Mouse (Mus musculus): ENCODE results near the gene Spo11.

The Spo11 gene

DNA sequence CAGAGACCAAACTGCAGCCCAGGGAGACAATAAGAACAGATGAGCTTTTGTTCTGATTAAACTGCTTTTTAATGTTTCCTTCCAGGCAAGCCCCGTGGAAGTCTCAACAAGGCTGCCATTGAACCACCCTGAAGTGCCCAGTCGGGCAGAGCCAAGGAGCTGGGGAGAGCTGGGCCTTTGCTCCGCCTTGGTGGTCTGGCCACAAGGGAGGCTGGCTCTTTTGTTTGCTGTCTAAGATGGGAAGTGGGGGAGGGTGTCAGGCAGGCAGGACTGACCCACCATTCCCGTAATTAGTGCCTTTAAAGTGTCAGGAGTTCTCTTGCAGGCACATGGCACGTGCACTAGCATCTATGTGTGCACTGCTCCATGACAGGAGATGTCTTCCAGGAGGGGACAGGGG is 18.9 kb upstream of the Spo11 start:
- DNase-seq (ENCODE audit: low read depth, low spot score), result no peak

GRCm38 (mm10) chr2:172959006-172959768 is 18.3 kb upstream of the Spo11 start:
- peak; percentile 44 for DNase-seq (ENCODE audit: low read depth, low spot score)

GRCm38 (mm10) chr2:172960350-172960749 is 17.1 kb upstream of the Spo11 start:
- DNase-seq (ENCODE audit: low read depth, low spot score), result peak; percentile 51

DNA sequence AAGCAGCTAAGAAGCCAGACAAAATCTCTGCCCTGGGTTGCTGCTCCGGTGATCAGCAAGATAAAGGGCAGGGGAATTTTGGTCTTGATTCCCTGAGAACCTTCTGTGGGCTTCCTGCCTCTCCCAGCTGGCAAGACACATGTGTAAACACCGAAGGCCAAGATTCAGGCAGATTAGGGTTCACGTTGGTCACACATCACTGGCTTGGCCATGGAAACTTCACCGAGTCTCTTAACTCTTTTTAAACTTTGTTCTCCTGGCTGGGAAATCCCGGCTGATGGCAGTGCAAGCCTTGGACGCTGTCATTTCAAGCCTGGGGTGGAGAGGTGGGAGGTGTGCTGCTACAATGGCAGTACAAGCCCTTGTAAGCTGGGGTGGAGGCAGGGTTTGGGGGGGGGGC is 16.3 kb upstream of the Spo11 start:
- DNase-seq (ENCODE audit: low read depth, low spot score), result no peak

DNA sequence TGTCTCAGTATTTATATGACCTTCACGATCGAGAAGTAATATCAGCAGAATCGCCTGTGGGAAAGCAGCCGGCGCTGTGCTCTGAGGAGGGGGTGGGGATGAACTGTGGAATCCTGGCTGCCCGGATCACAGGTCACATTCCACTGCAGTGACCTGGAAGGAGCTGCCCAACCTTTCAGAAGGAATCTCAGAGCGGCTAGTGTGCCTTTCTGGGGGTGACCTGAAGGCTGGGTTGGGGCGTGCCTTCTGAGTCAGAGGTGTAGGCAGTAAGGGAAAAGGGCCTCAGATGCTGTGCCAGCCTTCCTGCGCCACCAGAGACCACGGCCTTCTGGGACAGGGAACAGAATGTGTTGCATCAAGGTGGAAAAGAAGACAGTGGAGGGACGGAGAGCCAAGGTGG is 12.3 kb upstream of the Spo11 start:
- DNase-seq (ENCODE audit: low read depth, low spot score), result peak; percentile 33

GRCm38 (mm10) chr2:172966480-172966879 is 11.0 kb upstream of the Spo11 start:
- DNase-seq (ENCODE audit: low read depth, low spot score), result no peak

- no peak for DNase-seq (ENCODE audit: low read depth, low spot score)
These were observed 5.6 kb upstream of the Spo11 start for GRCm38 (mm10) chr2:172971865-172972264.

DNA sequence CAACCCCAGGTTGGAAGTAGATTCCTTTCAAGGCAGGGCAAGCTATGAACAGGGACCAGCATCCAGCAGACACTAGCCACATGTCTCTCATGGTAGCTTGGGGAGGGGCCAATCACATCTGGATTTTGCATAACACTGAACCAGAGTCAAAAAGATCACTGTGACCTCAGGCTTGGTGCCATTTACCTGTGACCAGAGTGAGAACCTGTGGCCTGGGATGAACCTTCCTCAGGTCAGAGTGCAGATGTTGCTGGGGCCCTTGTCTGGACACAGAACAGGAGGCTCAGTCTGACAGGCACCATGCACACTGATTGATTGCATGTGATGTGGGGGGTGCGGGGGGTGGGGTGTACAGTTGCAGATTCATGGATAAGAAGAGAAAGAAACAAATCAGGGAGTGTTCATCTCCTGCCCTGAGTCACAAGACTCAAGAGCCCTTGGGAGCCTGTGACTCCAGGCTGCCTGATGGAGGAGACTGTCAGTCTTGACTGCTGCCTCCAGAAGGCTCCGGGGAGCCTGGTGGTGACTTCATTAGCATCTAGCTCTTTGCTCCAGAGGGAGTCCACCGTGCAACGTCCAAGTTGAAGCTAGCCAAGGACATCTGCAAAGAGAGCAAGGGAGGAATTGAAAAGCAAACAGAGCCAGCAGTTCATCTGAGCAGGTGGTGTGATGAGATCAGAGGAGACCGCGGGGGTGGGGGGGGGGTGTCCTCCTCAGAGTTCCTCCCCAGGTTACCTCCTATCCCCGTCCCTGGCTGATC is 3.5 kb upstream of the Spo11 start:
- no peak for DNase-seq (ENCODE audit: low read depth, low spot score)

- DNase-seq (ENCODE audit: low read depth, low spot score), result no peak
These were observed 2.8 kb upstream of the Spo11 start for GRCm38 (mm10) chr2:172974701-172975100.

GRCm38 (mm10) chr2:172975159-172975558 is 2.3 kb upstream of the Spo11 start:
- DNase-seq (ENCODE audit: low read depth, low spot score), result no peak

DNA sequence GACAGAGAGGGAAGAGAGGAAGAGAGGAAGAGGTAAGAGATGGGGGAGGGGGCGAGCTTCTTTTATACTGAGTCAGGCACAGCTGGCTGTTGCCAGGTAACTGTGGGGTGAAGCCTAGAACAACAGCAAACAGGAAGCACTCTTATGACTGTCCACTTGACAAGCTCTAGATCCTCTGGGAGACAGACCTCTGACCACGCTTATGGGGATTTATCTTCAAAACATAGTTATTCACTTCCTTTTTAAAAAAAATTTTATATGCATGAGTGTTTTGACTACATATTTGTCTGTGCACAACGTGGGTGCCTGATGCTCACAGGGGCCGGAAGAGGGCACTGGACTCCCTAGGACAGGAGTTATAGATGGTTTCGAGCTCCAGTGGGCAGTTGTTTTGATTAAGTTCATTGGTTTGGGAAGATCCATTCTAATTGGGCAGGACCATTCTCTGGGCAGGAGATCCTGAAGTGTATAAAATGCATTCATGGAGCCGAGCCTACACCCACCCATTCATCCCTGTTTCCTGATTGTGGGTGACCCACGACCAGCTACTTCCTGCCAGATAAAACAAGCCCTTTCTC is 750 bp upstream of the Spo11 start:
- DNase-seq (ENCODE audit: low read depth, low spot score), result no peak

DNA sequence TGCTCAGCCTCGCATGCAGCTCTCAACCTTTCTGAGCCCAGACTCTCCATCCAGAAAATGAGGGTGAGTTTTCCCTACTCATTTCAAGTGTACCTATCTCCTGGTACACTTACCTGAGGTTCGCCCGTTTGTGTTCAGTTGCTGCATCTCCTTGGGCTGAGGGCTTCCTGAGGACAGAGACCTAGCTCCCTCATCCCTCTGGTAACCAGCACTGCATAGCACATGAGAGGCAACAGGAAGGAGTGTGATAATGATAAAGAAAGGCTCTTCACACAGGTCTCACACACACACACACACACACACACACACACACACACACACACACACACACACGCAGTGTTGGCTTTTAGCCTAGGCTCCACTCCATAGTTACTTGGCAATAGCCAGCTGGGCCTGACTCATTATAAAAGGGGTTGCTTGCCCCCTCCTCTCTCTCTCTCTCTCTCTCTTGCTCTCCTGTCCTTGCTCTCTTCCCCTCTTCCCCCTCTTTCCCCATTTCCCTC is 682 bp downstream of the Spo11 start:
- DNase-seq (ENCODE audit: low read depth, low spot score), result no peak

DNA sequence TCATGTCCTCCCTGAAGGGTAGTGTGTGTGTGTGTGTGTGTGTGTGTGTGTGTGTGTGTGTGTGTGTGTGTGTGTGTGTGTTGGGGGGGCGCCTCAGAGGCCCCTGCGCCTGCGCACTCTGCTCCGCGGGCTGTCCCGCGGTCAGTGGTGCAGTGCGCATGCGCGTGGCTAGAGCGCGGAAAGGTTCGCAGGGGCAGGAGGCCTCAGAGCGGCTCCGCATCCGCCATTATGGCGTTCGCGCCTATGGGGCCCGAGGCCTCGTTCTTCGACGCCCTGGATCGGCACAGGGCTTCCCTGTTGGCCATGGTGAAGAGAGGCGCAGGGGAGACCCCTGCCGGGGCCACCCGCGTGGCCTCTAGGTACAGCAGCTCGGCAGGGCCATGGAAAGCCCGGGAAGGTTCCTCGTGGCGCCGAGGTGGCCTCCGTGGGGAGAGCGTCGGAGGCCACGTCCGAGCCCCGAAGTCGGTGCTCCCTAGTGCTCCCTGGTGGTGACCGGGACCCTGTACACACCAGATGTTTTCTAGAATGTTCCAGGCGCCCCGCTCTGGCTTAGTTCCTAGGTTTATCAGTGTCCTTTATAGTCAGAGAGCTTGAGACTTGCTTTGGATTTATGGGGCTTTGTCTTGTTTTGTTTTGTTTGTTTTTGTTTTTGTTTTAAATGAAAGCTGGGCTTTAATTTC is 2.3 kb downstream of the Spo11 start:
- DNase-seq (ENCODE audit: low read depth, low spot score), result peak; percentile 86

- DNase-seq (ENCODE audit: low read depth, low spot score), result no peak
These were observed 5.5 kb downstream of the Spo11 start for GRCm38 (mm10) chr2:172982776-172983561.

- no peak for DNase-seq (ENCODE audit: low read depth, low spot score)
These were observed 12.7 kb downstream of the Spo11 start for GRCm38 (mm10) chr2:172990161-172990560.

DNA sequence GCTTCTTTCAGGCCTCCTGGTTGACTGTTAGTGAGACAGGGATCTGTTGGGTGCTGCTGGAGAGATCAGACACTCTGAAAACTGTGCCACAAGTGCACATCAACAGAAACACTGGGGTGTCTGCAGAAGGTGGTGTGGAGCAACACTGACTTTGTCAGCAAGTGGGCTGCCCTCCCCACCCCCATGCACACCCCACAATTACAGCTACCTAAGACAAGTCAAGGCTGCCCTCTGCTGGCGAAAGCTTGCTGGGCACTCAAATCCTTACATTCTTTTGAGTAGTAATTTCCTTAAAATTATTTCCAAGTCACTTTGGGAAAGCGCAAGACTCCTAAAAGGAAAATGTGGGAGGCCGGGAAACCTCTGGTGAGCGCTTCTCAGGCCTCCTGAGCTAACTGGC is 18.7 kb downstream of the Spo11 start:
- DNase-seq (ENCODE audit: low read depth, low spot score), result peak; percentile 77

DNA sequence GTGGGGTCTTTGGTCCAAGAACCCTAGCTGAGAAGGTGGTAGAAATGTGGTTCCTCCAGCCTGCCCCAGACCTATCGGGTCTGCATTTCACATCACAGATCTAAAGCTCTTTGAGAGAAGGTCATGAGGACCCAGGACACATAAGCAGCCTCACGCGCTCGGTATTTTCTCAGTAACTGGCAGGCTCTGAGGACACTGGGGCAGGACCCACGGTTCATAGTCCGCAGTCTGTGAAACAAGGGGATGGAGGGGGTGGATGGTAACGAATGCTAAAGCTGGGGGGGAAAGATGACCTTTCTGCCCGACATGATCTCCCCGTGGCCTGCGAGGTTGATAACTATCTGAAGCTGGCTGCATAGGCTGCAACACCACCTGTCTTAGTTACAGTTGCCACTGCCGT is 20.2 kb downstream of the Spo11 start:
- no peak for DNase-seq (ENCODE audit: low read depth, low spot score)

GRCm38 (mm10) chr2:172998478-172998877 is 21.0 kb downstream of the Spo11 start:
- DNase-seq (ENCODE audit: low read depth, low spot score), result no peak

- DNase-seq (ENCODE audit: low read depth, low spot score), result peak; percentile 100
These were observed 22.3 kb downstream of the Spo11 start, which contains the start of gene Rae1 for GRCm38 (mm10) chr2:172999630-173000284. Gene Rae1, plus strand, starts transcription at chr2:173000117.

DNA sequence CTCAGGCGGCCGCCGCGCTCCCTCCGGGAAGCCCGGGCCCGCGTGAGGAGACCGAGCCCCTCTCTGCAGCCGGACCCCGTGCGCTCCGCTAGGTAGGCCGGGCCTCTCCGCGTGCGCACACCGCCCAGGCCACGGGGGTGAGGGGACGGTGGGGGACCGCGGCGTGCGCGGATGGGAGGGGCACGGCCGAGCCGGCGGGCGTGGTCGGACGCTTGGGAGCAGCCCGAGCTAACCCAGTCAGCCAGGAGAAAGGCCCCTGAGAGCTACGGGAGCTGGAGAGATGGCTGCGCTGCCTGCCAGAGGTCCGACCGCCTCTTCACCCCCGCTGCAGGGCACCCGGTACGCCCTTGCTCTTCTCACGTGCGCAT is 22.8 kb downstream of the Spo11 start:
- peak; percentile 91 for DNase-seq (ENCODE audit: low read depth, low spot score)

- peak; percentile 47 for DNase-seq (ENCODE audit: low read depth, low spot score)
These were observed 23.4 kb downstream of the Spo11 start for GRCm38 (mm10) chr2:173000921-173001320.

Measured in ZHBTc4 (cell line).